Mouse (Mus musculus) frontal cortex, postnatal 10 days (tissue): ENCODE measurements around the gene Rae1.

ENCODE experiments used
- DNase-seq, 2 experiments: peaks; one replicate each; pipeline ENCODE4 v3.0.0; 2022; ENCODE audit warnings: low spot score in 2 of 2, mixed read lengths in 1 of 2

The Rae1 gene

DNA sequence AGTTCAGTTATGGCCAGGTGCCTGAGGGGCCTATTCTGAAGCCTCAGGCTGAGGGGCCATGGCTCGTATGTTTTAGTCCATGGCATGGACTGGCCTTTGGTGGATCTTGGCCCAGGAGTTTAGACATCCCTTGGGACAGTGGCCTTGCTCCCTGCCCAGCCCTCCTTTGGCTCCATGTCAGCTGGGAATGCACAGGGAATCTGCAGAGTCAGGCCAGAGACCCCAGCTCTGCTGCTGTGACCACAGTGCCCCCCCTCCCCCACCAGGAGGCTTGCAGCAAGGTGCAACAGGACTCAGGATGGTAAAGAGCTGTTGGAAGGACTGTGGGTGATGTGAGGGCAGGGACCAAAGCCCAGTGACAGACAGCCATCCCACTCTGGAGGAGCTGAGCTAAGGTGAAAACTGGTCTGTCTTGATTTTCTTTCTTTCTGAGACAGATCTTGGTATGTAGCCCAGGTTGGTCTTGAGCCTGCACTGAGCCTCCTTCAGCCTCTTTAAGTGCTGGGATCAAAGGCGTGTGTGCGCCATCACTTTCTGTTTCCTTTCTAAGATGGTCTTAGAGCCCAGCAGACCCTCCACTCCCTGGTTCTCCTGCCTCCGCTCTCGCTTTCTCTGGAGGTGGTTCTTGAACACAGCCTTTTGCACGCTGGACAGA lies 27.4 kb downstream of the Rae1 start:
- no peak for DNase-seq

DNA sequence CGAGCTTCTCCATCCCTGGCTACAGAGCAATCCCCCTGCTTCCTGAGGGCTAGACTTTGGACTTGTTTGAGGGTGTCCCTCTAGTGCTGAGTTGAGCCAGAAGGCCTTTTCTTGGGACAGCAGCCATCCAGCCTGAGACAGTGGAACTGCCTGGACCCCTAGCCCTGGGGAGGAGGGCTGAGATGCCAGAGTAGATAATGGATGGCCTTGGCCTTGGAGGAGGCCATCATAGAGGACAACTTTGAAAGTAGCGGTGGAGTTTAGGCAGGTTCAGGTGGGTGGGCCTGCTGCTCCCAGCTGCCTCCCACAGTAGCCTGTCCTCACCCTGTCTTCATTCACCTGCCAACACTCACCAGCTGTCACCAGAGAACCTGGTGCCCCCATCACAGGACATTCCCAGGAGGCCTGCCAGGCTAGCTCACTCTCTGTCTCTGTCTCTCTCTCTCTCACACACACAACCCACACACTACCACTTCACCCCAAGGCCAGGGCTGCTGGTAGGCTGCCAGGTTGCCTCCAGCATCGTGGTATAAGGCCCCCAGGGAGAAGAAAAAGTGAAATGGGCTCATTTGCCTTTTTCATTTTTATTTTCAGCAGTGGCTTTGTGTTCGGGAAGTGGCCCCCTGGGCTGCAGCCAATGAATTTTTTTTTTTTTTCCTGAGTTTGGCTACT lies 28.0 kb downstream of the Rae1 start:
- DNase-seq = no peak

DNA sequence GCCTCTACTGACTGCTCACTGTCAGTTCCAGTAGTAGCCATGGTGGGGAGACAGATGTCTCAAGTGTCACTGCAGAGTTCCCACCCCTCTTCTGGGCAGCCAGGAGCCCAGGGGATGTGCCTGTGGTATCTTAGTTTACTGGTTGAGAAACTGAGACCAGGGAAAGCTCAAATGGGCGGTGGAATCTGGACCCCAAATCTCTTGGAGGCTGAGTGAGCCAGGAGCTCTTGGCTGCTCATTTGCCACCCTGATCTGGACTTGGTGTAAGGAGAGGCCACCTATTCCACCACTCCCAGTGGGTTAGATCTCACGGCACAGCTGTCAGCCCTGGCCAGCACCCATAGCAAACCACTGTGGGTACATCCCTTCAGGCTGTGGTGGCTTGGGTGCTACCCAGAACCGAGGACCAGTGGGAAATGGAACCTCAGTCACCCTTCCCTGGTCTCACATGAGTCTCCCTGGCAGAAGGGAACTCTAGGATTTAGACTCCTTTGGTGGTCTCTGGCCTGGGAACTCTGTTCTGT lies 28.7 kb downstream of the Rae1 start:
- no peak for DNase-seq

DNA sequence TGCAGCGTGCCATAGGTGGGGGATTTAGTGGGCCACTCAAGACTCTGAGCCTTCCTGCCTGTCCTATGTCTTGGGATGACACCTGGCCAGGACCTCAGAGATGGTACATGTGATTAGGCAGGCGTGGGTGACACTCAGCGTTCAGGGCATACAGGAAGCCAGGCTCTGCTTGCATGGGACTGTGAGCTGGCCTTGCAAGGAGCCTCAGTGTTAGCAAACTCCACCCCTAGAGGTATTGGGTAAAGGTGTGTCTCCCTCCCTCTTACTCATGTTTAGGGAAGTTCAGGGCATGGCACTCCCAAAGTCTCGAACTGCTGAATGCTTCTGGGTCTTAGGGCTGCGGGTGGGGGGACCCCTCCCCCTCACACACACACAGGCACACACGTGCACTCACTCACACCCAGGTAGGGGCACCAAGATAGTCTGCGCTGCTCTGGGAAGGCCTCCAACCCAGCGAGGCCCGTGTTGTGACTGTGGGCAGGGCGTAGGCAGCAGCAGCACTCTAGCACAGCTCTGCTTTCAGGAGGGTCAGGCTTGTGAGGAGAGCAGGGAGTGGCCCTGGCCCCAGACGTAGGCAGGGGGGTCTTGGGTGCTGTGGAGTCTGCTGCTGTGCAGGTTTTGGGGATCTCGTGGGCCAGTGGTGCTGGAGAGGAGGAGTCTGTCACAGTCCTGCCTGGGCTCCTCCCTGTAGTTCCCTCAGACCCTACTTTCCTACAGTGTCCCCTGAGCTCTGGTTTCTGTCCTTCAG lies 30.8 kb downstream of the Rae1 start:
- no peak for DNase-seq

DNA sequence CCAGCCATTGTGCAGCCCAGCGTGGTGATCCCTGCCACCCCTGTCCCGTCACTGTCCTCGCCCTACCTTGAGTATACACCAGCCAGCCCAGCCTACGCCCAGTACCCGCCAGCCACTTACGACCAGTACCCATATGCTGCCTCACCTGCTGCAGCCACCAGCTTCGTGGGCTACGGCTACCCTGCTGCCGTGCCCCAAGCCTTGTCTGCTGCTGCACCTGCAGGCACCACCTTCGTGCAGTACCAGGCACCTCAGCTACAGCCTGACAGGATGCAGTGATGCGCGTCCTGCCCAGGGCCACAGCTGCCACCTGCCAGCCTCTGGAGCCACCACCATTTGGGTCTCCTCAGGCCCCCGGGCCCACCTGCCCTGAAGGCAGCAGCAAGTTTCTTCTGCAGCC lies 33.6 kb downstream of the Rae1 start:
- no peak for DNase-seq

DNA sequence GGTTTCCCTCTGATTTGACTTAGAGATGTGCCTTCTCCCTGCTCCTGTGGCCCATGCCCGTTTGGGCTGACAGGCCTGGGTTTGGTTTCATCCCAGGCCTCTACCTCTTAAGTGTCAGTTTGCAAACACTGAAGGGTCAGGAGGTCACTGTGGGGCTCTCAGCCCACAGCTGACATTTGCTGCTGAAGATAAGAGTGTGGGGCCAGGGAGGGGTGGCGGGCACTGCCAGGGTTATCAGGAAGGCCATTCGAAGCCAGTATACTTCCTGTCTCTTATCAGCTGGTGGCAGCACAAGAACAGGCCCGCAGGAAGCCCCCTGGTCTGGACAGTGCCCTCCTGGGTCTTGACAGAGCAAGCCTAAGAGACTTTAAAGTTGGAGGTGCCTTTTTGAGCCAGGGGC lies 35.1 kb downstream of the Rae1 start:
- DNase-seq = no peak

DNA sequence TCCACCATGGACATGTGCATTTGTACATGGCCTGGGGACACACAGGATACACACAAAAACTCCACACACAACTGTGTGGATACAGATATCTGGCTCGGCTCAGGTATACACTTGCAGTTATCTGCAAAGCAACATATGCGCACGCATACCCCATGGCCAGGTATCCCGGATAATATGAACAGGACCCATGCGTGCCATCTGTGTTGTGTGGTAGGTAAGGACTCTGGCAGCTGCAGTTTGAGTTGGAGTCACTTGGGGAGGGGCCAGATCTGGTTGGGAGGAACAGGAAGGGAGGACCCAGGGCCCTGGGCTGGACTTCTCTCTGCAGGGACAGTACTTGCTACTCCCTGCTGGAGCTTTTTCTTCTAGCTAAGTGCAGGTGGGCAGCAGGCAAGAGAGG lies 35.7 kb downstream of the Rae1 start:
- DNase-seq = no peak

DNA sequence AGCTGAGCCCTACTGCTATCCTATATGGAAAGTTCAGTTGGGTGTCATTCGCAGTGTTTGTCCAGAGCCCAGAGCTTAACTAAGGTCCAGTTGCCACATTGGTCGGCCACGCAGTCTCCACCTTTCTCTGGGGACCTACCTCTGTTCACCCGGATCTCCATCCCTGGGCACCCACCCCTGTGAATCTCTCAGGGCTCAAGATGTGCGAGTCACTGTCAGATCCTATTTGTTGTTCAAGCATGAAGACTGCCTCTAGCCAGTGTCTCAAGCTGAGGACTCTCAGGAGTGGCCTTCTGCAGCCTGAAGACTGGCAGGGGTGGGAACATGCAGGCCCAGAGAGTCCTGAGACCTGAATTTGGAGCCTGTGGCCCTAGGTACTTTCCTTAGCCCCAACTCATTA lies 36.1 kb downstream of the Rae1 start:
- DNase-seq = no peak

DNA sequence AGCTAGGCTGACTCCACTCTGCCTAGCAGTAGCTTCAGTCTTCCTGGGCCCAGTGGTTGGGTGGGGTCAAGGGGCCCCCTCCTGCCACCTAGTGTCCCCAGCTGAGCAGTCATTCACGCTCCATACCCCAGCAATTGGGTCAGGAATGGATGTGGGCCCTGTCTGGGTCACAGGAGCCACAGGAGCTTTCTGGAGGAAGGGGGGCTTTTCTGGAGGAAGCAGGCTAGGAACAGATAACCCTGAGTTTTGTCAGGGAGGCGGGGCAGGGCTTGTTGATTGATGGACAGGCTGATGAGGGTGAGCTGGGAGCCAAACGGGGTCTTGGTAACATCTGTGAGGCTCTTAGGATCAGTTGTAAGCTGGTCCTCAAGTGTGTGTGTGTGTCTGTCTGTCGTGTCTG lies 36.7 kb downstream of the Rae1 start:
- DNase-seq = no peak

DNA sequence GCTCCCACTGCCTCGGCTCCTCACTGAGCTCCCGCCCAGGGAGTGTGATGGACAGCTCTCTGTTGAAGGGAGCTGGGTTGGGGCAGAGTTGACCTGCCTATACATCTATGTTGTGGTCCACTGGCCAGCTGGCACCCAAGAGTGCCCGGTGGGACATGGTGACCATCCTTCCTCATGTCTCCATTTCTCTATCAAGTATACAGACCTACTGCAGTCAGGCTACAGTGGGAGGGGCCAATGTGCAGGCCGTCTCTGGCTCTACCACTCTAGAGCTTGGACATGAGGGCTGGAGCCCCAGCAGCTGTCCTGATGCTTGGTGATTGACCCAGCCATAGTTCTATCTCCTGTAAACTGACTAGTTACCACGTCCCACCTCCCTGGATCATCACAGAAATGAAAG lies 37.4 kb downstream of the Rae1 start:
- DNase-seq = no peak

DNA sequence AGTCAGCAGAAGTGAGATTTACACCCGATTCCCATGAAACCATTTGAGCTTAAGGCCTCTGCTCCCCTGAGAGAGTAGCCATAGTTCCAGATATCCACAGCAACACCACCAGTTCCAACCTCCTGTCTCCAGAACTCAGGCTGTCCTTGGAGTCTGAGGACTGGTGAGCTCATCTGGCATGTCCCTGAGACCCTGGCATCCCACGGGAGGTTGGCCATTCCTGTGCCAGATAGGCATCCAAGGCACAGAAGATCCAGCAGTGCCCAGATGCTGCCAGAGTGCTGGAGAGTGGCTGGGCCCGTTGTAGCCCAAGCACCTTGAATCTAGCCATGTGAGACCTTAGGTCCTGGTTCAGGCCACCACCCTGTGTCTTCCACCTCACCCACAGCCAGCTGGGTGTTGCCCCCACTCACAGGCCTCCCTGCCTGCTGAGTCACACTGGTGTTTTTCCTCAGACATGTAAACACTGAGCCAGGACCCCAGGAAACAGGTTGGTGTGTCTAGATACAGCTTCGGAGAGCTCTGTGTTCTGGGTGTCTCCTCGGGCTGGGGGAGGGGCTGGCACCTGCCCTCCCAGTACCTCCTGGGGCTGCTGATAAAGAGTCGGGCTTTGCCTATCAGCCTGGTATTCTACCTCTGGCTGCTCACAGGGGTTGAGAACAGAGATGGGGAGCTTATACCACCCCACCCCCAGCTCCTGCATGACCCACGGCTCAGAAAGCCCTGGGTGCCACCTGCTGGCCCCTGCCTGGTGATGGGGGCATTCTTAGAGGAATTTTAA lies 38.1 kb downstream of the Rae1 start:
- DNase-seq = no peak

DNA sequence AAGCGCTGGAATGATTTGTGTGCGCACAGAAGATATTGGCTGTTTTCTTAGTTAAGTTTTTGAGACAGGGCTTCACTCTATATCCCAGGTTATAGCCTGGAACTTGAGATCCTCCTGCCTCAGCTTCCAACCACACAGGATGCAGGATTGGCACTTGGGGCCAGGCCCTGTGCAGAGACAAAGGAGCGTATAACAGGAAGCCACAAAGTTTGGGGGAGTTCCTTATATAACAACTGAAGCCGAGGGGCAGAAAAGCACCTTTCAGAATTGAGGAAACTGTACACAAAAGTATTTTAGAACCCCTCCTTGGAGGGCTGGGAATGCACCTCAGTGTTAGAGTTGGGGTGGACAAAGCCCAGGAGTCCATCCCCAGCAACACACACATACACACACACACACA lies 39.1 kb downstream of the Rae1 start:
- no peak for DNase-seq

DNA sequence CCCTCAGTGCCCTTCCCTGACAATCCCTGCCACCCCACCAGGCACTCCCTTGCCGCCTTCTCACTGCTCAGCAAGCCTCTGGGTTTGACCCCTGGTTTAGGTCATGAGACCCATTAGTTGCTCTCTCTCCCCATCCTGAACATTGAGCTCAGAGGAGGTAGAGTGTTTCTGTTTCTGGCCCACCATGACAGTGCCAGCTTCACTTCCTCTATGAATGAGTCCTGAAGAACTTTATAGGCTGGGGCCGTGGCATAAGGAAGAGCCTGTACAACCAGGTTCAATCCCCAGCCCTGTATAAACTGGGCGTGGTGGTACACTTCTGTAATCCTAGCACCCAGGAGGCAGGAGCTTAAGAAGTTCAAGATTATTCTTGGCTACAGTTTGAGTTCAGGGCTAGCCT lies 40.9 kb downstream of the Rae1 start:
- DNase-seq = no peak

DNA sequence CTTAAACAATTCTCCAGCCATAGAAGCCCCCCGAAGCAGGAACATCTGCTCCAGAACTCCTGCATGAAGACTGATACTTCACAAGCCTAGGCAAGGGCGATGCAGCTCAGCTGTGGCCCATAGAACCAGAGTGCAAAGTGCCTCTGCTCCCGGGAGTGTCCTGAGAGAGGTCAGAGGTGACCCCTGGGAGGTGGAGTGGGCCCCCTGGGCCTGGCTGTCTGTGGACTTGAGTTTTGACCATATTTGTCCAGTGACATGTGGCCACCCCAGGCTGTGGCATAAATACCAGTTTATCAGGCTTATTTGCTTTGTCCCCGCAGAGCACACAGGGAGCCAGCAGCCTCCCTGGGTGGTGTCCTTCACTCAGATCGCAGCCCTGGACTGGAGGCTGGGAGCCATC lies 41.3 kb downstream of the Rae1 start:
- DNase-seq = no peak

DNA sequence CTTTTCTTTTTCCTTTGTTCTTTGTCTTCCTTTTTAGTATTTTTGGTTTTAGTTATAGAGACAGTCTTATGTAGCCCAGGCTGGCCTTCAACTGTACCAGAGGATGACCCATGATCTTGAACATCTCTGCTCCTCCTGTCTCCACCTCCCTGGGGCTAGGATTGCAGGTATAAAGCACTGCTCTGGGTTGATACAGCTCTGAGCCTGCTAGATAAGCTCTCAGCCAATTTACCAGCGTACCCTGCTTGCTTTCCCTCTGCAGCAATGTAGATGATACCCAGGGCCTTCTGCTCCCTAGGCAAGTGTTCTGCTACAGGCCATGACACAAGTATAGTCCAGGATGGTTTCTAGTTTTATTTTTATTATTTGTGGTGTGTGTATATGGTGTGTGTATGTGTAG lies 42.0 kb downstream of the Rae1 start:
- no peak for DNase-seq

DNA sequence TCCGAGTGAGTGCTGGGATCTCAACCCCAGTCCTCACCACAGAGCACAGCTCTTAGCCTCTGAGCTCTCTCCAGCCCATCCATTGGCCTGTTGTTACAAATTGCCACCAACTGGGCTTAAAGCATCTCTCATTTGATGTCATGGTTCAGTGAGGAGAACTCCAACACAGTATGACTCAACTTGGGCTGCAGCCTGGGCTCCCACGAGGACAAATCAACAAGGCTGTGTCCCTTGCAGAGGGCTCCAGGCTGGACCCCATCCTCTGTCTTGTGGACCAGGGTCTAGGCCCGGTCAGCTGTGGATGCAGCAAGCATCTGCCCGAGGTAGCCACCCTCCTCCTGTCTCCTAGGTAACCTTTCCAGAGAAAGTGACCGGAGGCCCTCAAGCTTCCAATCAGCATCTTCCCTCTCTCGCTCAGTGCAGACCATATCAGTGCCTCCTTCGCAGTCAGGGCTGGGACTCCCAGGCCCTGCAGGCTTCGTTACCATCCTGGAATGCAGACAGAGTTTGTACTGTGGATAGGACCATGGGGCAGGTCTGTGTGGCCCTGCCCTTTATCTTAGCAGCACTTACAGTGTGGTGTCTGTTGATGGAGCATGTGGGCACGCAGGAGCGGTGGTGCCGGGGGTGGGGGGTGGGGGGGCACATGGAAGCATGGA lies 42.7 kb downstream of the Rae1 start:
- no peak for DNase-seq

DNA sequence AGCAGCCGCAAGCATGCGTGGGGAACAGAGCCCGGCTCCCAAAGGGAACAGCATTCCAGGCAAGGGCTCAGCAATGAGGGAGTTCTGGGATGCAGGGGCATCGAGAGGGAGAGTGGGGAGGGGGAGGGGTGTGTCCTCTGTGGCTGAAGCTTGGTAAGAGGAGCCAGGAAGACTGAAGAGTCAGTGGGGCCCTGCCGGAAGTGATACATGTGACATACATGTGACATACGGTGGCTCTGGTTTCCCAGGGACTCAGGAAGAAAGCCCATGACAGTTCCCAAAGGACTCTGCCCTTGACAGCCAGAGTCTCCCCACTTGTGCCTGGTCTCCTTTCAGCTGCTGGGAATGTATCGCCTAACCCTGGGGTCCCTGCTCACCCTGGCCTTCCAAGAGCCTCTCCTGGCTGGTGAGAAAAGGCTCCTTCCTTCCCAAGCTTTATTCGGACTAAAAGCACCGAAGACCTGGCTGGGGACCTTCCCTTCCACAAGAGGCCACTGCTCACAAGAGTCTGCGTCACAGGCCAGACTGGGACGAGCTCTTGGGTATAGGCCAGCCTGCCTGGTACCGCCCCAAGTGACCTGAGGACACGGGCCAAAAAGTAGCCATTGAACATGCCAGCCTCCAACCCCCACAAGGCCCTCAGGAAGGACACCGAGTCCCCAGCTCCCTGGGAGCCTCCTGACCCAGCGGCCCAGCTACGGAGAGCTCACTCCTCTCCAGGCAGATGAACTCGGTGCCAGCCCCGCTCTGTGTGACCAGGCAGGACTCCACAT lies 44.5 kb downstream of the Rae1 start:
- DNase-seq = no peak

DNA sequence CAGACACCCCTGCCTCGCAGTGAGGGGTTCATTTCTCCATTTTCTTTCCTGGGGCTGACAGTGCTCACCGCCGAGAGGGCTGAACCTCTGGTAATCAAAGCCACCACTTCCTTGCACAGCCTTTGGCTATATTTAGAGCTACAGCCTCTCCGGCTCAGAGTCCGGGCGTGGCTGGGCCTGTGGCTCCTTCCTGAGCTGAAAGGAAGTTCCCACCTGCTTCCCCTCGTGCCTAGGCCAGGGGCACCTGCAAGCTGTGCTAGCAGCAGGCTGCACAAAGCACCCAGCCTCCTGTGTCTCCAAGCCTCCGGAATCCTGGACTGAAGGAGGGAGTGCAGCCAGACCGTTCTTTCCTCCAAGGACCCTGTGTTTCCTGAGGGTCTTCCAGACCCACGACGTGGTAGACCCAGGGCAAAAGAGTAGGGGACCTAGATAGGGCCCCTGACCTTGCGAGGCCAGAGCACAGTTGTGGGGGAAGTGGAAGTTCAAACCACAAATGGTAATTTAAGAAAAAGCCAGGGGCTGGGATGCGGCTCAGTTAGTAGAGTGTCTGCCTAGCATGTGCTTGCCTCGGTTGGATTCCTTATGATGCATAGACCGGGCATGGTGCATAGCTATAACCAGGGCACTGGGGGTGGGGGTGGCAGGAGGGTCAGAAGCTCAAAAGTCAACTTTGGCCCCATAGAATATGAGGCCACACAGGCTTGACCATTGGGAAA lies 46.8 kb downstream of the Rae1 start:
- DNase-seq = no peak

DNA sequence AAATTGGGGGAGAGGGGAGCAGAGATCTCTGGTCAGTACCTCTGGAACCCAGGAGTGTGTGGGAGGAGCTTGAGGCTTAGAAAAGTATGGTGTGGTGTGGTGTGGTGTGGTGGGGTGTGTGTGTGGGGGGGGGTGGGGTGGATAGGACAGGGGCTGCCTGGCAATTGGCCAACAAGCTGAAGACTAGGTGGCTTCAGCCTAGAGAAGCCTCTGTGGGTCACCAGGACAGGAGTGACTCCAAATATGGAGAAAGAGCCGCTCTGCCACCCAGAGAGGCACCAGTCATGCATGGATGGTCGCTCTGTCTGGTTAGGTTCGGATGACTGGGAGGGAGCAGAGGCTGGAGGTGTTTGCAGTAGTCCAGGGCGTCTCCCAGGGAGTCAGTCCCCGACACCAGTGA lies 47.6 kb downstream of the Rae1 start:
- DNase-seq = no peak

DNA sequence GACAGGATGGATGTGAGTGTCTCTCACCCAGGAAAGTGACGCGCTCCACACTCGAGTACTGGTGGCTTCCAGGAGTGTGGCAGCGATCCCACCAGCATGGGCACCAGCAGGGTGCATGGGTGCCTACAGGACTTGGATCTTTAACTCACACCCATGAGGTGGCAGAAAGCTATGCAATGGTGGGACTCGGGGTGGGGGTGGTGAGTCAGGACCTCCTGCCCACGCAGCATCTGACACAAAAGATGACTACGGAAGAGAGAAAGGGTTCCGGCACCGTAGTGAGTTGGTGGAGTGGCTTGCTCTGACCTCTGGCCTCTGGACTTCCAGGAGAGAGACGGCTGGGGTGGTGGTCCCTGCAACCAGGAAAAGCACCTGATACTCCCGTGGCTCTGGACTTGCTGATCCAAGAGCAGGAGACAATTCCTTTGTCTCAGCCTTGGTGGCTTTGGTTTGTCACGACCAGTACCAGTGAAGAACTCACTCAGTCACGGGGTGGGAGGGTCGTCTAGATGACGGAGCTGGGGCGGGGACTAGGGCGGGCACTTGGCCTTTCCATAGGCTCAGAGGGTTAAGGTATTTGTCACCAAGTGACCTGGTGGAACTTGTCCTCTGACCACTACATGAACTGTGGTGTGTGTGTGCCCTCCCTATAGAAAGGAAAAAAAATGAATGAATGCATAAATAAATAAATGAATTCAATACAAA lies 48.3 kb downstream of the Rae1 start:
- DNase-seq = no peak
